Mouse (Mus musculus): ENCODE measurements around the gene Azin2.

DNA sequence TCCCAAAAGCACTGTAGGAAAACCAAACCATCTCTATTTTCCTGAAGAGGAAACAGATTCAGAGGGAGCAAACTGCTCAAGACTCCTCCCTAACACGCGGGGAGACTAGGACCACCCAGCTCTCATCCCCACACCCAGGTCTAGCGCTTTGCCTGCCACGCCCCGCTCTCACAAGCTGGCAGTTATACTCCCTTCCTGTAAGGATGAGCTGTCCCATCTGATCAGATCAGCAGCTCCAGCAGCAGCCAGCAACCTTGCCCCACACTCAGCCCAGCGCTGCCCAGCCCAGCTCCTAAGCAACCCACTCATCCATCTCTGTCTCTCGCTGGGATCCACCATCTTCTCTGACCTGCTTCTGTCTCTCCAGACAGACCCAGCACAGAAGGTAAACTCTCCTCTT lies 29.5 kb downstream of the Azin2 start:
- TF ChIP-seq RAD21 (IDR thresholded peaks at IDR 0.05; ENCODE audit: low read depth, low read length) (no peak), NRF1 (IDR thresholded peaks at IDR 0.05; ENCODE audit: low read depth, low read length) (no peak), POLR2A (IDR thresholded peaks at IDR 0.05; ENCODE audit: low read depth, low read length) (no peak), RCOR1 (conservative IDR thresholded peaks at IDR 0.05; ENCODE audit: low read depth, low read length) (no peak), SMC3 (IDR thresholded peaks at IDR 0.05; ENCODE audit: low read depth, low read length) (no peak), TCF12 (IDR thresholded peaks at IDR 0.05; ENCODE audit: low read depth, low read length) (no peak), CTCF (conservative IDR thresholded peaks at IDR 0.05 in 1 of 2, IDR thresholded peaks at IDR 0.05 in 1 of 2; ENCODE audit: low read depth in 2 of 2, low read length in 2 of 2) (no peak), KAT2A (IDR thresholded peaks at IDR 0.05; ENCODE audit: insufficient replicate concordance, low read length) (no peak)
